Mouse (Mus musculus): ENCODE results near the gene Slc8a1. TPM values are rescaled to one million over a fixed set of nuclear protein-coding genes. Genes with fewer than 3 reads are reported as not detected.

Slc8a1 gene
- total RNA-seq, 2 experiments from 2014 or later = 291 TPM

DNA sequence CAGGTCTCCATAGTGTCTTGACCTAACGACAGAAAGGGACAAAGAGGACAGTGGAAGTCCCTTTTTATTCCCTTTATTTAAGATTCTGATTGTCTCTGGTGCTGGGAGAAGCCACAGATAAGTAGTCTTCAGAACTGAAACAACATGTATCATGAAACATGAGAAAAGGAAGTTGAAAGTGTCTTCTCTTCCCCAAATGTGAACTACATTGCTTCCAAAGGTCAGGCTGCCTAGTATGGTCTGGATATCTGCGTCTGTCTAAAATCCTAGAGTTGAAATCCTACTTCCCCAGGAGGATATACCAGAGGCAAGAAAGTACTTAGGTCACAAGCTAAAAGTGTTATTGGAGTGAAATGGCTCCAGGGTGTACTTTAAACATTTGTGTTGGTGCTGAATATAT, 34.9 kb downstream of the Slc8a1 start:
- H3K4me3 ChIP-seq = no peak overlapping the region
- H3K27ac ChIP-seq = no peak overlapping the region
- TF ChIP-seq CTCF (conservative IDR thresholded peaks at IDR 0.05) = no peak
- DNase-seq (ENCODE audit: low spot score in 2 of 2) = no peak

DNA sequence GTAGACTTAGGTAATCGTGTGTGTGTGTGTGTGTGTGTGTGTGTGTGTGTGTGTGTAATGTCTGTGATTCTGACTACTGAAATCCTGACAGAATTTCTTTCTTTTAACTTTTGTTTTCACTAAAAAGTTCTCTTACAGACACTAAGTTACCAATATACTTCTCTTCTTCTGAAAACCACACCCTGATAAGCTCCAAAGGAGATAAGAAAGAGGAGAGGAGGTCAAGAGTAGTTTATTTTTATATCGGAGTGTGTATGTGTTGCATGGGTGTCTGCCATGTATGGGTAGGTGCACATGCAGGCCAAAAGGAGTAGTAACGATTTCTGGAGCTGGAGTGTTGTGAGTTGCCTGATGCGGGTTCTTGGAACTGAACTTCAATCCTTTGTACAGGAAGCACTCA, 36.5 kb downstream of the Slc8a1 start:
- Histone ChIP-seq H3K27ac (no peak overlapping the region), H3K4me3 (no peak overlapping the region)
- TF ChIP-seq CTCF (conservative IDR thresholded peaks at IDR 0.05) = no peak
- DNase-seq (ENCODE audit: low spot score in 2 of 2) = no peak

DNA sequence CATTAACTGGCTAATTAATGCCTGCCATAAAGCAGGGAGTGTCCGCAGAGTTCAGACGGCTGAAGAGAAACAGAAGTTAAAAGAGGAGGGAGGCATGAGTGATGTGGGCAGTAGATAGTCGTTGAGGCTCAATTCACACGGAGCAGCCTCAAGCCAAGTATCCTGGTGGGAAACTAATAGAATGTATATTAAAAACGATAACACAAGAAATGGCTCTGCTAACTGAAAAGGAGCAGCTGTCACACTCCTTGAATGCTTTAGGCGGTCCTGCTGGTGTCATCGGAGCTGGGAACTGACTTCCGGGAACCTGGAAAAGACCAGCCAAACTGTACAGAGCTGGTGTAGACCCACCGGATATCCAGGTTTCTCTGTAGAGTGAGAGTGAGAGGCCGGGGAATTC, 39.4 kb downstream of the Slc8a1 start:
- no peak for DNase-seq (ENCODE audit: low spot score in 2 of 2)
- no peak overlapping the region for H3K27ac ChIP-seq
- H3K4me3 ChIP-seq = no peak overlapping the region
- TF ChIP-seq CTCF (conservative IDR thresholded peaks at IDR 0.05) = no peak

DNA sequence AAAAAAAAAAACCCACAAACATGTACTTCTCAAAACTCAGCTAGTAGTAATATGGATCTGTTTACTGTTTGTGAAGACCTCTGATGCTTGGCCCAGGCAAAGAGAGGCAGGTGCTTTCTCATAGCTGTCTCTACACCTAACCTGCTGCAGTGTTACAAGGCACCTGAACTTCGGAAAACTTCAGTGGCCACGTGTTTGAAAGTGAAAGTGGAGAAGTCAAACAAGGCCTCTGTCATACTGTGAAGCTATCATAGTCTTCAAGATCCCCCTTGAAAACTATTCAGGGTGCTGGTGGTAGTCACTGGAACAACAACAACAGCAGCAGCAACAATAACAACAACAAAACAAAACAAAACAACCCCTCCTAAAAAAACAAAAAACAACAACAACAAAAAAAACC, 40.5 kb downstream of the Slc8a1 start:
- DNase-seq (ENCODE audit: low spot score in 2 of 2) = no peak
- Histone ChIP-seq H3K4me3 (no peak overlapping the region), H3K27ac (no peak overlapping the region)
- no peak for TF ChIP-seq CTCF (conservative IDR thresholded peaks at IDR 0.05)

DNA sequence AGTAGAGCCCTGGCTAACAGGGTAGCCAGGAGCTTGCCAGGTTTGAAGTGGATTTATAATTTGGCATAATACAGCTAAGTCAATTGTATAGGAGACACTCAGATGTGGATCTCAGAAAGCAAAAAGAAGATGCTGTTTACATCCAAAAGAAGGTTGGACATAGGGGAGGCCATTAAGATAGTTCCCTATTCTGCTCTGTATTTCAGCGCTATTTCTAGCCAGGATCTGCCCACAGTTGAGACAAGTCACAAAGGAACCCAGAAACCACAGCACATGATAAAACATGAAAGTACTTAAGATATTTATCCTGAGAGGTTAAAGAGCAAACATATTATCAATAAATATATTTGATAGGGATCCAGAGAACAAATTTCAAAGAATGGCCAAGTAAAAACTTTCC, 43.2 kb downstream of the Slc8a1 start:
- no peak for DNase-seq (ENCODE audit: low spot score in 2 of 2)
- H3K4me3 ChIP-seq = no peak overlapping the region
- TF ChIP-seq CTCF (conservative IDR thresholded peaks at IDR 0.05) = no peak
- no peak overlapping the region for H3K27ac ChIP-seq

DNA sequence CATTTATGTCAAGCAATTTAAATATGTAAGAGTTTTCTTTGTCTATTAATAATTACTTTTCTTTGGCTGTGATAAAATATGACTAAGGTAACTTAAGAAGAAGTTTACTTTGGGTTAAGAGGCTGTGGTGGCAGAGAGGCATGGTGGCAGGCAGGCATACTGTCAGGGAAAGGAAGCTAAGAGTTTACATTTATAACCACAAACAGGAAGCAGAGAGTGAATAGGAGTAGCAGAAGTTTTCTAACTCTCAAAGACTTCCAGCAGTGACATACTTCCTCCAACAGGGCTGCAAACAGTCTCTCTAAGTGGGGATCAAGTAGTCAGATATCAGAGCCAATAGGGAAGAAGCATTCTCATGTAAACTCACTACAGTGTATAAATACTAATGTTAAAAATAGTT, 58.6 kb downstream of the Slc8a1 start:
- no peak for TF ChIP-seq CTCF (conservative IDR thresholded peaks at IDR 0.05)
- DNase-seq (ENCODE audit: low spot score in 2 of 2) = no peak
- Histone ChIP-seq H3K27ac (no peak overlapping the region), H3K4me3 (no peak overlapping the region)

DNA sequence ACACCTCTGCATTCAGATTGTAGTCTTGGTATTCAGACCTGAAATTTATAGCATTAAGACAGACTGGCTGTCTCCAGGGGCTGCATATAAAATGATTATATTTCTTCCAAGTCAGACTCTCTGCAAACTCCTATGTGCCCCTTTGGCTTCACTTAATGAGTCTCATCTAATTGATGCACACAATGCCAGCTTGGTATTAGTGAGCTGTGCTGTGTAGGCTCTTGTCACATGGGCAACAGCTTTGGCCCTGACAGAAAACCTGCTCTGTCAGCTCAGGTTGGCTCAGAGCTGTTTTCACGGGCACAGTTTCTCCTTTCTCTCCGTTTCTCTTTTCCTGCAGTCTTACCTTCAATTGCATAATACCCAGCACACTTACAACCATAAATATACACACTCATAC, 60.7 kb downstream of the Slc8a1 start:
- no peak for DNase-seq (ENCODE audit: low spot score in 2 of 2)
- H3K27ac ChIP-seq = no peak overlapping the region
- TF ChIP-seq CTCF (conservative IDR thresholded peaks at IDR 0.05) = no peak
- H3K4me3 ChIP-seq = no peak overlapping the region

DNA sequence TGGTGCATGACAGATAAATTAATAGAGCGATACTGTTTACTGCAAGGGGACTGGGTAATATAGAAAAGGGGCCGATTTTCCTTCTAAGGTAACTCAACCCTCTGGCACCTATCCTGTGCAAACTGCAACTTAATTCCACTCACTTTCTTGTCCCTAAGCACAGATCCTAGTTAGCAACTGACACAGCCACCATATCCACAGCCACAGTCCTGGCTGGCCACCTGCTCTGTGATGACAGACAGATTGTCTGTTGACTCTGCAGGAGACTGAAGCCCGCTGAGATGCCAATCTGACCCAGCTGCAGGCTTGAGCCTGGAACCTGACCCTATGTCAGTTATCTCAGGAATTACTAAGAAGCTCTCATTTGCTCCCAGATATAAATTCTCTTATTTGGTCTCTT, 62.0 kb downstream of the Slc8a1 start:
- Histone ChIP-seq H3K4me3 (no peak overlapping the region), H3K27ac (no peak overlapping the region)
- DNase-seq (ENCODE audit: low spot score in 2 of 2) = no peak
- no peak for TF ChIP-seq CTCF (conservative IDR thresholded peaks at IDR 0.05)

DNA sequence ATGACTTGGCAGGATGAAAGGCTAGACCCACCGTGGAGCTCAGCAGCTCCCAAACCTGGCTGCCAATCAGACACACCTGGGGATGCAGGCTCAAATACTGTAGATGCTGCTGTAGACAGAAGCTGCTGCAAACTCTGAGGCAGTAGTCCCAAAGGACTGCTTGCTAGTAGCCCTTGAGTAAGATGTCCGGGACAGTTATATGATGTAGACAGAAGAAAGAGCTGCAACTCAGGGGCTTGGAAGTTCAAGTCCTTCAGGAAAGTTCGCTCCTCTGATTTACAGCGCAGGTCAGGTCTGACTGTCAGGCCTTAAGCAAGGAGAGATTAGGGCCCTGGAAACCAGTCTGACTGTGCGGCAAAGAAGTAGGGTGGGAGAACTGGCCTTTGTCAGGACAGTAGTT, 66.9 kb downstream of the Slc8a1 start:
- Histone ChIP-seq H3K27ac (no peak overlapping the region), H3K4me3 (no peak overlapping the region)
- no peak for DNase-seq (ENCODE audit: low spot score in 2 of 2)
- TF ChIP-seq CTCF (conservative IDR thresholded peaks at IDR 0.05) = no peak

DNA sequence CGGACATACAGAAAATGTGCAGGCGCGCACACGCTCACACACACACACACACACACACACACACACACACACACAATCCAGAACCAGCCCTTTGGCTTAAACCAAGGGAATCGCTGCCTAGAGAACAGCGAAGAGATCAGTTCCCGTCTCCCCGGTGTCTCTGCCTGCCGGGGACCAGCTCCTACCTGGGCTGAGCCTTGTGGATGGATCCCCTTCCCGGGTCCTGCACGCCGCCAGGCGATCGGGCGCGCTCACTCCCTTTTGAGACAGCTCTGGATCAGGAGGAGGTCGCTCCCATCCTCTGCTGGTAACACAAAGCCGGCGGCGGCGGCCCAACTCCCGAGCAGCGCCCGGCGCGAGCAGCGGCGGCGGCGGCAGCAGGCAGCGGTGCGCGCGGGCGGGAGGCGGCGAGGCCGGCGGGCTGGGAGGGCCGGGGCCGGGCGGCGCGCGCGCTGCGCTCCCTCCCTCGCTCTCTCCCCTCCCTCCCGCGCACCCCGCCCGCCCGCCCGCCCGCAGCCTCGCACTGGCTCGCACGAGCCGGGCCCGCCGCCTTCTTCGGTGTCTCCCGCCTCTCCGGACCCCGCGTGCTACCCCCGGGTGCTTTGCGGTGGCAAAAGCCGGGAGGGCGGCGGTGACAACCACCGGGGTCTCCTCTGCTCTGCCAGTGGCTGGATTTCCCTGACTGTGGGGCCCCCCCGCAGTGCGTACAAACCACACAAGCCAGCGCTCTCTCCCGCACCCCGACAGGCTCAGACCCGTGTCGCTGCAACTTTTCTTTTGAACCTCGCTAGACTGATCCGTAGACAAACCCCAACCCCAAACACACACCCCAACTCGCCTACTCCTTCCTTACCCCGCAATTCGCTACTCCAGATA, 68.1 kb downstream of the Slc8a1 start:
- peak; percentile 54 to 62 for DNase-seq (ENCODE audit: low spot score in 2 of 2)
- no peak for TF ChIP-seq CTCF (conservative IDR thresholded peaks at IDR 0.05)
- Histone ChIP-seq H3K27ac (peak overlapping the region; percentile 93), H3K4me3 (peak overlapping the region; percentile 81)

DNA sequence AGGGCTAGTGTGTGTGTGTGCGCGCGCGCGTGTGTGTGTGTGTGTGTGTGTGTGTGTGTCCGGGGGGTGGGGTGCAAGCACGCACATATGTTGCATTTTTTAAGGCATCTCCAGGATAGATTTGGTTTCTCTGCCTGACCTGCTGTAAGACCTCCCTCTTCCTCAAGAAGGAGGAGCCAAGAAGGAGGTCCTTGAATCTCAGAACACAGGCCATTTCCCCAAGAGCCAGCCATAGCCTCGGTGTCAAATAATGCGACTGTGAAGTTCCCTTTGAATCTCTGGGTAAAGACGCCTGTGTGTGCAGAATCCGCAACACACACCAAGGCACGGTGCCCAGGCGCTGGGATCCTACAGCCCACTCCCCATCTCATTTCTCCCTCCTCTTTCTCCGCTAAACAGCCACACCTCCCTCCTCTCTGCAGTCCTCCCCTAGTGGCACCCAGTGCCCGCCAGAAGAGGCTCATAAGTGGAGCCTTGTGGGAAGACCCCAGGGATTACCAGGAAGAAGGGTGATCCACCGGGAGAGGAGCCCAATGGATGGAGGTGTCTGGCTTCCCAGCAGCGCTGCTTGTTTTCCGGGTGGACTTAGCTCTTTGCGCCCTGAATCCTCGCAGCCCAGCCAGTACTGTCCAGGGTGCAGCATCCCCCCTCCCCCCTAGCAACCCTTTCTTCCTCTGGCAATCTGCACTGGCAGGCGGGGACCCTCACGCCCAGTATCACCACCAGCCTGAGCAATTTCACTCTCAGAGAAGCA, 68.9 kb downstream of the Slc8a1 start:
- Histone ChIP-seq H3K4me3 (peak overlapping the region; percentile 81), H3K27ac (peak overlapping the region; percentile 93)
- no peak; the same call in 1 of the 2 replicates for TF ChIP-seq CTCF (conservative IDR thresholded peaks at IDR 0.05)
- DNase-seq (ENCODE audit: low spot score in 2 of 2) = peak; percentile 38 to 49

DNA sequence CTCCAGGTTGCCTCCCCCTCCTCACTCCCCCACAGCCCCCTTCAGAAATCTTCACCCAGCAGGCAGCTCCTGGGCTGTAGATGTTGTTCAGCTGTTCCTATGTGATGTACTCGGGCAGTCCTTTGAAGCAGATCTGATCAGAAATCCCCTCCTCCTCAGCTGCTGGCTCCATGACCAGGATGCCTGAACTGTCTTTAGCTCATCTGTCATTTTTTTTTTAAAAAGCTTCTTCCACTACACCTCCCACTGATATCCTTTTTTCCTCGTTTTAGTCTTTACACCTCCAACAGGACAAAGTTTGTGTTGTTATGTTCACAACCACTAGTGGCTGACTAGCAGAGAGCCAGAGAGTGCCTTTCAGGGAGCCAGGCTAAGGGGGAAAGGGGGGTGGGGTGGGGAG, 69.7 kb downstream of the Slc8a1 start:
- TF ChIP-seq CTCF (conservative IDR thresholded peaks at IDR 0.05) = no peak; the same call in 1 of the 2 replicates
- no peak for DNase-seq (ENCODE audit: low spot score in 2 of 2)
- Histone ChIP-seq H3K4me3 (peak overlapping the region; percentile 81), H3K27ac (peak overlapping the region; percentile 93)

DNA sequence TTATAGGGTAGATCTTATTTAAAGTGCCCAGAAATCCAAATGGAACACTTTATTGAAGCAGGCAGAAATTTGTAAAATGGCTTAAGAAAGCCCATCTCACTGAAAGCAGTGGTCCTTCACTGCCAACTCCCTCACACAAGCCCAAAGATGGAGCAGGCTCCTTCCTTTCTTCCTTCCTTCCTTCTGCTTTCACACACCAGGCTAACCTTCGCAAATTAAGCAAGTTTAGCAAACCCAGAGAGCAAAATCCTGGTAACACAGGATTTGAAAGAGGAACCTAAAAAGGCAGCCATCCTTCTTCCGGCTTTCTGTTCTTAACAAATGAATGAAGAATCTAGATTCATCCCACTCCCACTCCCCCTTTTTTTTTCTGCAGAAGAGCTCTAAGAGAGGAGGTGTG, 70.2 kb downstream of the Slc8a1 start:
- DNase-seq (ENCODE audit: low spot score in 2 of 2) = no peak
- Histone ChIP-seq H3K27ac (peak overlapping the region; percentile 73; the same call in 1 of the 2 replicates), H3K4me3 (peak overlapping the region; percentile 47)
- no peak for TF ChIP-seq CTCF (conservative IDR thresholded peaks at IDR 0.05)
